Mouse (Mus musculus) liver, embryonic 14.5 days (tissue): ENCODE results near the gene L1td1.

Experiments
- CTCF ChIP-seq: IDR thresholded peaks from 2 replicates; pipeline ENCODE4 v1.5.1; 2016; ENCODE audit warnings: antibody characterized with exemption, low read depth, control low read depth
- EP300 ChIP-seq: IDR thresholded peaks from 2 replicates; pipeline ENCODE4 v1.6.1; 2016; ENCODE audit warnings: antibody characterized with exemption, low read depth

DNA sequence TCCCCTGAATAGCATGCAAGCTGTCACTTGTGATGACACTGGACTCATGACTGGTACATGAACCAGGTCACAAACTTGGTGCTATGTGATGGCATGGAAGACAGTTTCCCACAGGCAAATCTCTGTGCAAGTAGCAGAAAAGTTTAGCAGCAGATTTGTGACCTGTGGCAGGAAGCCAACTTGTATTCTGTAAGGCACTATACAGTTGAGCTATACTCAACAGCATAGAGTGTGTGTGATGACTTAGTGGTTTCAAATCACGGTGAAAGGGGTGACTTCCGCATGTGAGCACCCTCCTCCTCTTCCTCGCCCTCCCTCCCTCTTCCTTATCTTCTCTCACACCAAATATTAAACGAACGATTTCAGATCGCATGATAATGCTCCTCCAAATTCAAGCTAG lies 50.9 kb downstream of the L1td1 start:
- no peak for TF ChIP-seq EP300
- no peak for TF ChIP-seq CTCF
